Mouse (Mus musculus): ENCODE results near the gene Fbln2. TPM values are rescaled to one million over a fixed set of nuclear protein-coding genes. Genes with fewer than 3 reads are reported as not detected.
"Not testable (repeated sequence)": the region's sequence is repeated elsewhere in the genome, so short reads cannot be mapped to it uniquely, and the experiment has no call there.

Gene Fbln2
- polyA plus RNA-seq (2015; fragmentation: Nextera tagmentation; extraction: Ambion mirVana), result 27.4 and 32.0 TPM in 2 replicates

- Histone ChIP-seq H3K27me3 (peaks cover 27% of the 10 kb centered on the region), H3K4me2 (peak within 1 kb of the TSS; percentile 52), H3K4me1 (replicated peaks) (peaks cover 27% of the 10 kb centered on the region), H3K9ac (peak within 1 kb of the TSS; percentile 62), H3K4me3 (peak within 1 kb of the TSS; percentile 36)
- not testable (repeated sequence) for H3K27ac ChIP-seq; H3K36me3 ChIP-seq; ATAC-seq (ENCODE audit: low FRiP score); H3K9me3 ChIP-seq
Measured at GRCm38 (mm10) chr6:91212155-91212554, at the start of gene Fbln2. Gene Fbln2 (plus strand): TSS chr6:91212455.

GRCm38 (mm10) chr6:91163195-91163911 lies 48.9 kb upstream of the Fbln2 start:
- Histone ChIP-seq H3K9me3 (no peaks in the 10 kb centered on the region), H3K4me3 (no peak overlapping the region), H3K36me3 (peaks cover 35% of the 10 kb centered on the region), H3K27me3 (no peaks in the 10 kb centered on the region), H3K4me2 (no peak overlapping the region), H3K9ac (no peak overlapping the region), H3K4me1 (replicated peaks) (peaks cover 56% of the 10 kb centered on the region), H3K27ac (peak overlapping the region; percentile 25; the same call in 1 of the 2 replicates)
- no peak for ATAC-seq (ENCODE audit: low FRiP score)
- 75% methylated on average over 5 of the region's 5 CpGs for WGBS

GRCm38 (mm10) chr6:91164584-91164983 lies 47.7 kb upstream of the Fbln2 start:
- Histone ChIP-seq H3K36me3 (peaks cover 40% of the 10 kb centered on the region), H3K4me3 (no peak overlapping the region), H3K9ac (0 out of 2 replicates have a peak overlapping the region, but pooled peaks have one; percentile 26), H3K4me2 (no peak overlapping the region), H3K27me3 (no peaks in the 10 kb centered on the region), H3K9me3 (no peaks in the 10 kb centered on the region), H3K27ac (peak overlapping the region; percentile 25; the same call in 1 of the 2 replicates), H3K4me1 (replicated peaks) (peaks cover 44% of the 10 kb centered on the region)
- WGBS, result 49% methylated on average over 2 of the region's 2 CpGs
- ATAC-seq (ENCODE audit: low FRiP score), result no peak

GRCm38 (mm10) chr6:91165210-91165609 lies 47.0 kb upstream of the Fbln2 start:
- H3K27ac ChIP-seq, result no peak overlapping the region
- ATAC-seq (ENCODE audit: low FRiP score), result peak; percentile 25

GRCm38 (mm10) chr6:91167828-91168227 lies 44.4 kb upstream of the Fbln2 start:
- H3K9me3 ChIP-seq, result no peaks in the 10 kb centered on the region
- WGBS, result 69% methylated on average over 3 of the region's 3 CpGs
- peaks cover 63% of the 10 kb centered on the region for H3K36me3 ChIP-seq
- no peaks in the 10 kb centered on the region for H3K27me3 ChIP-seq
- no peak overlapping the region for H3K27ac ChIP-seq
- no peak overlapping the region for H3K4me3 ChIP-seq
- no peak overlapping the region for H3K4me2 ChIP-seq
- H3K9ac ChIP-seq, result no peak overlapping the region
- peaks cover 23% of the 10 kb centered on the region for H3K4me1 ChIP-seq (replicated peaks)
- no peak for ATAC-seq (ENCODE audit: low FRiP score)

More at GRCm38 (mm10) chr6:91165210-91165609, 47.0 kb upstream of the Fbln2 start:
- Histone ChIP-seq H3K4me1 (replicated peaks) (peaks cover 38% of the 10 kb centered on the region), H3K9me3 (no peaks in the 10 kb centered on the region), H3K4me2 (no peak overlapping the region), H3K27me3 (no peaks in the 10 kb centered on the region), H3K36me3 (peaks cover 44% of the 10 kb centered on the region), H3K4me3 (no peak overlapping the region), H3K9ac (no peak overlapping the region)
- 36% methylated on average over 3 of the region's 3 CpGs for WGBS

GRCm38 (mm10) chr6:91169129-91169528 lies 43.1 kb upstream of the Fbln2 start:
- no peak overlapping the region for H3K27ac ChIP-seq
- 95% methylated on average over 8 of the region's 8 CpGs for WGBS
- H3K4me2 ChIP-seq, result no peak overlapping the region
- no peaks in the 10 kb centered on the region for H3K27me3 ChIP-seq
- ATAC-seq (ENCODE audit: low FRiP score), result no peak
- H3K9ac ChIP-seq, result no peak overlapping the region
- H3K4me1 ChIP-seq (replicated peaks), result peaks cover 15% of the 10 kb centered on the region
- peaks cover 74% of the 10 kb centered on the region for H3K36me3 ChIP-seq
- no peaks in the 10 kb centered on the region for H3K9me3 ChIP-seq
- no peak overlapping the region for H3K4me3 ChIP-seq

GRCm38 (mm10) chr6:91171396-91171895 lies 40.8 kb upstream of the Fbln2 start:
- H3K4me2 ChIP-seq, result no peak overlapping the region
- no peaks in the 10 kb centered on the region for H3K9me3 ChIP-seq
- H3K36me3 ChIP-seq, result peaks cover 75% of the 10 kb centered on the region
- 0 out of 2 replicates have a peak, but pooled peaks cover 2% of the 10 kb centered on the region for H3K4me1 ChIP-seq (replicated peaks)
- H3K4me3 ChIP-seq, result no peak overlapping the region
- H3K27ac ChIP-seq, result no peak overlapping the region
- 84% methylated on average over 3 of the region's 3 CpGs for WGBS
- no peak overlapping the region for H3K9ac ChIP-seq
- ATAC-seq (ENCODE audit: low FRiP score), result no peak
- H3K27me3 ChIP-seq, result no peaks in the 10 kb centered on the region

GRCm38 (mm10) chr6:91172381-91172780 lies 39.9 kb upstream of the Fbln2 start:
- no peak overlapping the region for H3K9ac ChIP-seq
- no peaks in the 10 kb centered on the region for H3K27me3 ChIP-seq
- no peak overlapping the region for H3K27ac ChIP-seq
- H3K9me3 ChIP-seq, result no peaks in the 10 kb centered on the region
- no peak for ATAC-seq (ENCODE audit: low FRiP score)
- no peak overlapping the region for H3K4me3 ChIP-seq
- no peak overlapping the region for H3K4me2 ChIP-seq
- 77% methylated on average over 2 of the region's 2 CpGs for WGBS
- 0 out of 2 replicates have a peak, but pooled peaks cover 2% of the 10 kb centered on the region for H3K4me1 ChIP-seq (replicated peaks)
- H3K36me3 ChIP-seq, result peaks cover 70% of the 10 kb centered on the region

- no peaks in the 10 kb centered on the region for H3K27me3 ChIP-seq
- H3K4me1 ChIP-seq (replicated peaks), result 0 out of 2 replicates have a peak, but pooled peaks cover 2% of the 10 kb centered on the region
- no peak for ATAC-seq (ENCODE audit: low FRiP score)
- H3K4me2 ChIP-seq, result no peak overlapping the region
- no peaks in the 10 kb centered on the region for H3K9me3 ChIP-seq
- no peak overlapping the region for H3K9ac ChIP-seq
- 50% methylated on average over 7 of the region's 7 CpGs for WGBS
- peaks cover 62% of the 10 kb centered on the region for H3K36me3 ChIP-seq
- H3K4me3 ChIP-seq, result no peak overlapping the region
- no peak overlapping the region for H3K27ac ChIP-seq
Measured at GRCm38 (mm10) chr6:91173221-91173880, 38.9 kb upstream of the Fbln2 start.

GRCm38 (mm10) chr6:91174211-91174610 lies 38.0 kb upstream of the Fbln2 start:
- Histone ChIP-seq H3K9ac (no peak overlapping the region), H3K9me3 (no peaks in the 10 kb centered on the region), H3K27ac (no peak overlapping the region), H3K4me2 (no peak overlapping the region), H3K4me1 (replicated peaks) (0 out of 2 replicates have a peak, but pooled peaks cover 2% of the 10 kb centered on the region), H3K27me3 (no peaks in the 10 kb centered on the region), H3K36me3 (peaks cover 53% of the 10 kb centered on the region), H3K4me3 (no peak overlapping the region)
- no peak for ATAC-seq (ENCODE audit: low FRiP score)
- WGBS, result 88% methylated on average over 3 of the region's 3 CpGs

- Histone ChIP-seq H3K27ac (no peak overlapping the region), H3K4me2 (no peak overlapping the region)
- WGBS, result 55% methylated on average over 9 of the region's 9 CpGs
Measured at GRCm38 (mm10) chr6:91180767-91181171, 31.5 kb upstream of the Fbln2 start.

GRCm38 (mm10) chr6:91181320-91181719 lies 30.9 kb upstream of the Fbln2 start:
- H3K27ac ChIP-seq, result no peak overlapping the region
- 88% methylated on average over 2 of the region's 2 CpGs for whole genome bisulfite sequencing

More at GRCm38 (mm10) chr6:91180767-91181171, 31.5 kb upstream of the Fbln2 start:
- H3K4me1 ChIP-seq (replicated peaks), result 0 out of 2 replicates have a peak, but pooled peaks cover 15% of the 10 kb centered on the region
- no peaks in the 10 kb centered on the region for H3K36me3 ChIP-seq
- H3K9ac ChIP-seq, result no peak overlapping the region
- no peaks in the 10 kb centered on the region for H3K27me3 ChIP-seq
- no peak for ATAC-seq (ENCODE audit: low FRiP score)
- no peak overlapping the region for H3K4me3 ChIP-seq
- H3K9me3 ChIP-seq, result no peaks in the 10 kb centered on the region

More at GRCm38 (mm10) chr6:91181320-91181719, 30.9 kb upstream of the Fbln2 start:
- no peak overlapping the region for H3K9ac ChIP-seq
- no peaks in the 10 kb centered on the region for H3K9me3 ChIP-seq
- H3K36me3 ChIP-seq, result no peaks in the 10 kb centered on the region
- no peaks in the 10 kb centered on the region for H3K27me3 ChIP-seq
- no peak for ATAC-seq (ENCODE audit: low FRiP score)
- no peak overlapping the region for H3K4me2 ChIP-seq
- no peak overlapping the region for H3K4me3 ChIP-seq
- H3K4me1 ChIP-seq (replicated peaks), result 0 out of 2 replicates have a peak, but pooled peaks cover 15% of the 10 kb centered on the region
